Mouse (Mus musculus): Measurements from ENCODE around the gene Krcc1.

The Krcc1 gene

DNA sequence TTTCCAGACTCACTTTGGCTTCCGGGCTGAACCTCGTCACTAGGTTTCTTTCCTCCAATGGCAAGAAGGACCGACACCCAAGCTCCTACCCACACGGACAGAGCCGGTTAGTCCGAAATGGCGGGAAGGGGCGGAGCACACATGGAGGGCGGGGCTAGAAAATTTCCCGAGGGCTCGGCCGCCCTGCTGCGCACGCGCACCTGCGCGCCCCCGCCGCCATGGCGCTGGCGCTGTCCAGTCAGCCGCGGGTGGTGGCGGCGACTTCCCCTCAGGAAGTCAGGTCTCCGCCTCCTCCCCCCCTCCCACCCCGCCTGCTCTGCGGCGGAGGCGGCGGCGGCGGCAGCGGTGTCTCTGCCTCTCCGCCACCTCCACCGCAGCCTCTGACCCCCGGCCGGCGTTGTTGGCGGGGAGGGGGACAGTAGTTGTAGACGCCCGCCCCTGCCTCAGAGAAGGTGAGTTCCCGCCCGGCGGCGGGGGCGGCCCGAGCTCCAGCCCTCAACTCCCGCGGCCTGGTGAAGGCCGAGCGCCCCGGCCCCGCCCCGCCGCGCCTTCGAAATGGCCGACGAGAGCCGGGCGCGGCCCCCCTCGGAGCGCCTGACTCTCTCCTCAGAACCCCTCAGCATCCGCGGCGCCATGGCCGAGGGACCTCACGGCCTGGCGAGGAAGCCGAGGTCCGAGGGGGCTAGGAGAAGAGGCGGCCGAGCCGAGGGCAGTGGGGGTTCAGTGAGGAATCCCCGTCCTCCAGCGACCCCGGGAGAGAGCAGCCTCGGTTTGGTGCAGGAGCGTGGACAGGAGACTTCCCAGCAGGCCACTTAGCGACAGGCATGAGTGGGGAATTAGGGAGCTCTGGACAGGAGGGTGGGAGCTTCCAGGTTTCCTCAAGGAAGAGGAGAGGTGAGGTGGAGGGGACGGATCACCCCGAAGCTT is at the start of gene Krcc1:
Krcc1 (plus strand) TSS at position 289 of the 927 bp plus-strand sequence.
- peak; percentile 96 for DNase-seq (ENCODE audit: low read depth)

DNA sequence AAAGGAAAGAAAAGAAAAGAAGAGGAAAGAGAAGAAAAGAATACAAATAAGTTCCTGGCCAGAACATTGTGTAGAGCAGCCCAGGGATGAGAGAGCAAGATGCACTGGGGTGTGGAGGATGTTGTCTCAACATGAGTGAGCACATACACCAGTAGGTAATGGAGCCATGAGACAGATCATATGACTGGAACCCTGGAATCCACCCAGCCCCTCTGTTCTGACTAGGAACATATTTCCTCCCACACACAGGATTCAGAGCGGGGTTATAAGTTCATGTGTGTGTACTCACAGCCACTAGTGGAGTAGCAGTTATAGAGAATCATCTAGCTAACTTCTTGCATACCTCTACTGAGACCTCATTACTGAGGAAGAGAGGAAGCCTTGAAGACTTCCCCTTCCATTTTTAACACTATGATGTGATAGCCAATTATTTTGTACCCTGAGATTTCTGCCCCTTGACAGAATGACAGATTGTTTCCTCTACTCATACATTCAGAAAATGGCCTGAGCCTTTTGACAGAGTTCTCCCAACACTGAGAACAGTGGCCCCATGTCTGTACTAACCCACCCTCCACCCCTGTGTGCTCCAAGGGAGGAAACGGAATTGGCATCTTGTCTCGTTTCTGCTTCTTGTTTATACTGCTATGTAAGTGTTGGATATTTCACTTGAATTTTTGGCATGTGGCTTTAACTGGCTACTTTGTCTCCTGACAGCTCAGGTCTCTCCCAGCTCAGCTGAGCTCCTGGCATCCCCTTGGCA is 47.1 kb upstream of the Krcc1 start:
- DNase-seq (ENCODE audit: low read depth) = no peak

DNA sequence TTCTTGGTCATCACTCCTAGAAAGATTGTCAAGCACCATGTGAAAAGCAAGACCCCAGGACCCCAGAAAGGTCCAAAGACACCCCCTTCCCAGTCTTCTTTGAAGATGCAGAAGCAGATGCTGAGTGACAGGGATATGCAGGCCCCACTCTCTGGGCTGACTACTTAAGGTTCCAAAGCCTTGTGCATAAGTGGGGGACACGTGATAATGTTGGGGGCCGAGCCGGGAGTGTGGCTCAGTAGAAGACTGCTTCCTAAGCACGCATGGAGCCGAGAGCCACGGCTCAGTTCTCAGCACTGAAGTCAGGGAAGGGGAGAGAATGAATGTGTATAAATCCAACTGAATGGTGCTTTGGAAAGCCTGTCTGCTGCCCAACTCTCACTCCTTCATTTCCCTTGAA is 44.9 kb upstream of the Krcc1 start:
- no peak for DNase-seq (ENCODE audit: low read depth)

DNA sequence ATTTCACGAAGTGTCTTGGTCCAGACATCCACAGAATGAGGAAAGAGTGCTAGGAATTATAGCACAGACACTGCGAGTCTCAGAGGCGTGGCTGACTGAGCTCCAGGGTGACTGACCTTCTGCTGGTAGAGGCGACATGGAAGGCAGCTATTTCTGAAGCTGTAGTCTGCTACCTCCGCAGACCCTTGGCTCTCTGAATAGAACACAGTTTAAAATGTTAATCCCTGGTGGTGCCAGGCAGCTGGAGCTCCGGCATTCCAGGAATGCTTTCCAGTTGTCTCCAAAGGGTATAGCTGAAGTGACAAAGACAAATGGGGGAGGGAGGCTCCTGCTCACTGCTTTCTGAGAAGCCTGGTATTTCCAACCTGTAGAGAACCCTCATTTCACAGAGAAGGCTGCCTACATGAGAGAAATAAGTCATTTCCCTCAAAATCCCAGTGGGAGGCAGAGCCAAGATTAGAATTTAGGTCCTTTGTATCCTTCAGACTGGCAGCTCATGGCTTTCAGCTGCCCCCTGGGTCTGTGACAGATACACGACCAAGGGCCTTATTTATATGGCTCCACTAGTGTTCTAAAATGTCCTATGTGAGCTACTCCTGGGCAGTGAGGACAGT is 44.2 kb upstream of the Krcc1 start:
- no peak for DNase-seq (ENCODE audit: low read depth)

DNA sequence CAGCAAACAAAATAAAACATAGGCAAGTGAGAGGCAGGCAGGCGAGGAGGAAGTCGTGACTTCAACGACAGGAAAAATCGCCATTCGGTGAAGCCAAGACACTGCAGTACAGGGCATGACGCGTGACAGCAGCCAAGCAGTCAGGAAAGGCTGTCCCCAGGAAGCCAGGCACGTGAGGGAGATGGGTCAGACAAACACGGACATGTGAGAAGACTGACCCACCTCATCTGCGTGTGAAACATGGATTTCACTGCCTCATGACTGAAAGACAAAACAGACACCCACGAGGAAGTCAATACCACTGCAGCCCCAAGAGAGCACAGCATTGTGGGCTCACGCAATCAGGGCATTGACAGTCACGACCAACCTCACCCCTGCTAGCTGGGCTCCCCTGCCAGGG is 36.4 kb upstream of the Krcc1 start:
- DNase-seq (ENCODE audit: low read depth) = no peak

DNA sequence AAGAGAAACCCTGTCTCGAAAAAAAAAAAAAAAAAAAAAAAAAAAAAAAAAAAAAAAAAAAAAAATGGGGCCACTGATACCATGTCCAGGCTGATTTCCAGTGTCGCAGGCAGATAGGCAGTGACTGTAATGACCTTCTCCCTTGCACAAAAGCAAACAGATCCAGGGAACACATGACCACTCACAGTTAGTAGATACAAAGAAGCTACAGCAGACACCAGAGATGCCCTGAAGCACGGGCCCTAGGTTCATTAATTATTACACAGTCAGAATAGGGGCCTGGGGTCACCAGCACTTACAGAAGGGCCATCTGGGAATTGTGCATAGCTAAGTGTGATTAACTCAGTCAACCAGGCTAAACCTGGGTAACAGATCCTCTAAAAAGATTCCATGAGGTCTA is 35.5 kb upstream of the Krcc1 start:
- DNase-seq (ENCODE audit: low read depth) = no peak

DNA sequence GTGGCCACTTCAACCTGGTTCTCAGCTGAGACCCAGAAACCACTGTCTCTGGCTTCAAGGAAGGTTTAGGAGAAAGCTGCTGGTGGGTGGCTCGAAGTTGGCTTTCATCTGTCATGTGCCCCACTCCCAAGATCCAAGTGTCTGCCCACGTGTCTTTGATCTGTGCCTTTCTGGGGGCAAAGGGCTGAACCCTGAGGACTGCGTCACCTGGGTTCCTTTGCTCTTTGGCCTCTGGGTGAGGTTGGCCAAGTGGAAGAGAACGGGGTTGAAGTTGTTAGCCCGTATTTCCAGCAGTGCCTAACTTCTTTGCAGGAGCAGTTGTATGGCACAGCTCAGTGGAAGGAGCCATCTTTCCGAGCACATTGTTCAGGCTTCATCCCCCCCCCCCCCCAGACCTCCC is 35.0 kb upstream of the Krcc1 start:
- DNase-seq (ENCODE audit: low read depth) = no peak

DNA sequence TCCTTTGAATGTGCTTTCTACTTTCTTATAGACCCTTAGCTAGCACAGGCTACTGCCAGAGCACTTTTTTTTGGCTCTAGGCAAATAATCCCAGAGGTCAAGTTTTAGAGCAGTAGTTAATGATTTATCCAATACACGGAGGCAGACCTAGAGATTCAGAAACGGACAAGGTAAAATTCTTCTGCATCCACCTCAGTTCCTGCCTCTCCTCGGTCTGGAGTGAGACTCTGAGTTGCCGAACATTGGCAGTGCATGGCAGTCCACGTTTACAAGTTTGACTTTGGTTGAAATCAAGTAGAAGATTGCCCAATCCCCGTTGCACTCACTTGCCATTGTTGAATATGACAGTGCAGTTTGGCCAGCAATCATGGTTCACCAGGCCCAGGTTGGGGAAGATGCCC is 34.4 kb upstream of the Krcc1 start:
- DNase-seq (ENCODE audit: low read depth) = no peak

DNA sequence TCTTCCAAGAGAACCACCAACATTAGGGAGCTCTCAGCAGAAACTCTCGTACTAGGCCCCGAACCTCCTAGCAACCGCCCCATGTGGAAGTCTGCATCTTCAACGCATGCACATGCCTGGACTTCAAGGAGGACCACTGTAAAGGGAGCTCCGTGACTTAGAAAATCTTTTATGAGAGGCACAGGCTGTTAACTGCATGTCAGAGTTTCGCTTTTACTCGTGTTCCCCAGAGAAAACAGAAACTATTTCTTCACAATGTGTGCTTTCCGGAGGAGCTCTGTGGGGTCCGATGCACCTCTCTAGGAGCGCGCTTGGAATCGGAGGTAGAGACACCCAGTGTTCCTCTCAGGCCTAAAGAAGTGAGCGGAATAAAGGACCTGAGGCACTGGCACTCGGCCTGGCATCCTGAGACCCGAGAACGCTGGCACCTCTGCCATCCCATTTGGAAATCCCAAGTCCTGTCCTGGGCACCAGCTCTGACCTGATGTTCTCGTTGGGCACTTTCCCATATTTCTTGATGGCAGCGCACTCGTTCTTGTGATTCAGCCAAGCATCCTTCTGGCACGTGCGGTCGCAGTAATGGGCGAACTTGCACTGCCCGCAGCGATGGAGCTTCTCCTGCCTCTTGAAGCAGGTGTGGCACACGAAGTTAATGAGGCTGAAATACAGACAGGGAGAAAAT is 32.3 kb upstream of the Krcc1 start:
- no peak for DNase-seq (ENCODE audit: low read depth)

DNA sequence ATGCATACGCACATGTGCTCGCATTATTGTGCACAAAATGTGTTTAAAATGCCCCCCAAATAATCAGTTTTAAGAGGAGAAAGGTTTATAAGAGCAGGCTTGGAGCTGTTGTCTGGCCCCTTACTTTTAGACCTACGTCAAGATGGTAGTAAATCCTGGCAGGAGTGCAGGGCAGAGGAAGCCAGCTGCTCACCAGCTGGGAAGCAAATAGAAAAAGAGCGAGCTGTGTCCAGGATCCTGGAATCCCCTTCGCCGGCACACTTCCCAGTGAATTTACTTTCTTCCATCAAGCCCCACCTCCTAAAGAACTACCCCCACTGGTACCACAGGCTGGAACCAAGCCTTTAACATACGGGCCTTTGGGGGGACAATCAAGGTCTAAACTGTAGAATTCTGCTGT is 30.6 kb upstream of the Krcc1 start:
- DNase-seq (ENCODE audit: low read depth) = no peak

DNA sequence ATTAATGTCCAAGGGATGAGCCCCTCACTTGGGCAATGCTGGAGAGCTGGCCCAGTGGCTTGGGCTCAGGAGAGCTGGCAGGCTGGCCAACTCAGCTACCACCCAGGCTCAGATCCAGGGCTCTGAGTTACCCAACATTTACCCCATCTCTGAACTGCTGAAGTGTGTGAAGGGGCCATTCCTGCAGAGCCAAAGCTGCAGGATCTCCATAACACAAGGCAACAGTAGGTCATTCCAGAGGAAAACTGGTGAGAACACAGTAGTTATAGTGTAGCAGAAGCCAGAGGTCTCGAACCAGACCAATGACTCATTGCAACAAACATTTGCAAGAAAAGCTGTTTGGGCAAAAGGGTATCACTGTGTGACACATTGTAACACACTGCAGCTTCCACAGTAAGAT is 28.7 kb upstream of the Krcc1 start:
- no peak for DNase-seq (ENCODE audit: low read depth)

DNA sequence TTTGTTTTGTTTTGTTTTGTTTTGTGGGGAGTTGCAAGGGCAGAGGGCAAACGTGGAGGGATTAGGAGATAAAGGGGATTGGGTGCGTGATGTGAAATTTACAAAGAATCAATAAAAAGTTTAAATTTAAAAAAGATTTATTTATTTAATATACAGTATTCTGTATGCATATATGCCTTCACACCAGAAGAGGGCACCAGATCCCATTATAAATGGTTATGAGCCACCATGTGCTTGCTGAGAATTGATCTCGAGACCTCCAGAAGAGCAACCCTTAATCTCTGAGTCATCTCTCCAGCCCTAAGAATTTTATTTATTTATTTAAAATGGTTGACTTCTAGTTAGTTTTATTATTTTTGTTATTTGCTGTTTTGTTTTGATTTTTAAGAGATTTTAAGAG is 28.2 kb upstream of the Krcc1 start:
- no peak for DNase-seq (ENCODE audit: low read depth)

DNA sequence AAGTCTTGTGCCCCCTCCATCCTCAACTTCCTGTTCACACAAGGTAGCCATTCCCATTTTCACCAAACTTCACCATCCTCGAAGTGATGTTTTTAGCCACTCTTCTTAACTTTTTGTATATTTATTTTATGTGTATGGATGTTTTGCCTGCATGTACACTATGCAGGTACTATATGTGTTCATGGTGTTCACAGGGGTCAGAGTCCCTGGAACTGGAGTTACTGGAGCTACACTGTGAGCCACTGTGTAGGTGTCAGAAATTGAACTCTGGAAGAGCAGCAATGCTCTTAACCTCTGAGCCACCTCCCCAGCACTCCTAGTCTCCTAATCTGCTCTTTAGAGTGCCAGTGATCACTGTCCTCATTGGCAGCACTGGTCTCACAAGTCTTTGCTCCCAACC is 23.1 kb upstream of the Krcc1 start:
- no peak for DNase-seq (ENCODE audit: low read depth)

DNA sequence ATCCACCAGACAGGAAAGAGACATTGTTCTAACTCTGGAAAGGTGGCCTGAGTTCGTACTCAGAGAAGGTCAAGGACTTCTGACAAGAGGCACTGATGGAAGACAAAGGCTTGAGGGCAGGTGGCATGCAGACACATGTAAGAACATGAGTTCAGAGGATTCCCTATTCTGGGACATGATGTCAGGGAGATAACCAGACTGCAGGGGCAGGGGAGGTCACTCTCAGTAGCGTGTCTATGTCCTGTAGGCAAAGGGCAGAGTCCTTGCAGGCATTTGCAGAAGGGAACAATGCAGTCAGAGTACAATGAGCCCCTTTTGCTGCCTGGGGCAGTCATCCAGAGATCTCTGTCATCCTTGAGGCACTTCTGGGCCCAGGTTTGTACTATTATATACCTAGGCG is 21.9 kb upstream of the Krcc1 start:
- DNase-seq (ENCODE audit: low read depth) = no peak

DNA sequence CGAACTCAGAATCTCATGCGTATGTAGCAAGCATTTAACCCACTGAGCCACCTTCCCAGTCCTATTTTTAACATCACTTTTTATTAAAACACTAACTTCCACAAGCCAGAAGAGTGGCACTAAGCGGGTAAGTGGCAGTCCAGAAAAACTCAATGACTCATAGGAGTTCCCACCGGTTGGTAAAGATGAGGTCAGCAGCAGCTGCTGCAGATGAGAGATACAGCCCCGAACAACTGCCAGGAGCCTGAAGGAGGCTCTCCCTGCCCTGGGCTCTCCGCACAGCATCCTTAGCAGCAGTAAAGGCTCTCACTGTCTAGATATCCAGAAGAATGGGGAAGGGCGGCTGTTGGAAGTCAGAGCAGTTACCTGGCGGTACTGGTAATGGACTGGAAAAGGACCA is 20.5 kb upstream of the Krcc1 start:
- DNase-seq (ENCODE audit: low read depth) = no peak

DNA sequence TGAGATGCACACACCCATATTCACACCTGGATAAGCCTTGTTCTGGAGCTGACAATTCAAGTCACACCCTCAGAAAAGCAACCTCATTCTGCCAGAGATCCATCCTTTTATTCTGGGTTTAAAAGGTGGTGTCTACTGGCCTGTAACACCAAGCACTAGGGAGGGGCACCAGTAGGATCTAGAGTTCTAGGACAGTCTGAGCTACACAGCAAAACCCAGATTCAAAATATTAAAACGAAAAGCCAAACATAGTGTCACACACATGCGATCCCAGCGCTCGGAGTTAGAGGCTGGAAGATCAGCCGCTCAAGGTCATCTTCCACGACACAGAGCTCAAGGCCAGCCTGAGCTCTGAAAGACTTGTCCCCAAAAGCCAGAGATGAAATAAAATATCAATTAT is 17.0 kb upstream of the Krcc1 start:
- no peak for DNase-seq (ENCODE audit: low read depth)

DNA sequence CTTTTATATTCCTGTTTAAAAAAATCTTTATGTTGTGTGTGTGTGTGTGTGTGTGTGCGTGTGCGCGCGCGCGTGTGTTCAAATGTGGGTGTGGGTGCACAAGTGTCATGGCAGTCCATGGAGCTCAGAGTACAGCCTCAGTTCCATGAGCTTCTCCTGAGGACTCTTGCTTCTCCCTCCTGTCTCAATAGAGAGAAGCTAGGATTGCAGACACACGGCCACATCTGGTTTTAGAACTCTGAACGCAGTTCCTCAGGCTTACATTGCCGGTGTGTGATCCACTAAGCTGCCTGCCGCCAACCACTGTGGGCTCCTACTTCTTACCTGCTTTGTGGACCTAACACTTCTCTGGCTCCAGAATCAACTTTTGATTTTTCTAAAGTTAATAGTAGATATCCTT is 15.3 kb upstream of the Krcc1 start:
- no peak for DNase-seq (ENCODE audit: low read depth)

DNA sequence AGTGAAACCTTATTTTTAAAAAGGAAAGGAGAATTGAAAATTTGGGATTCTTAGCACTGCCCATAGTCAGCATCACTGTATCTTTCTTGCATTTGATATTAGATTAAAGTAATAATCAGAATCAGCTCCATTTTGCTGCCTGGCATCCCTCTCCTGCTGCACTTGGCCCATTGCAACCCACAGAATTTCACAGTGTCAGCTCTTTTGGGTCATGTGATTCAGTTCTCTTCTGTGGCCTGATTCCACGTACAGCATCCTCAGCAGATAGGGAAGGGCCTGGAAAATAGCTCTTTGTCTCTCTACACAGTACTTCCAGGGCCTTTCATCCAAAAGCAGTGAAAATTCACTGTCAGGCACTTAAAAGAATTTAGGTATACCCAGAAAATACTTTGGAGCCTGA is 14.1 kb upstream of the Krcc1 start:
- DNase-seq (ENCODE audit: low read depth) = no peak

DNA sequence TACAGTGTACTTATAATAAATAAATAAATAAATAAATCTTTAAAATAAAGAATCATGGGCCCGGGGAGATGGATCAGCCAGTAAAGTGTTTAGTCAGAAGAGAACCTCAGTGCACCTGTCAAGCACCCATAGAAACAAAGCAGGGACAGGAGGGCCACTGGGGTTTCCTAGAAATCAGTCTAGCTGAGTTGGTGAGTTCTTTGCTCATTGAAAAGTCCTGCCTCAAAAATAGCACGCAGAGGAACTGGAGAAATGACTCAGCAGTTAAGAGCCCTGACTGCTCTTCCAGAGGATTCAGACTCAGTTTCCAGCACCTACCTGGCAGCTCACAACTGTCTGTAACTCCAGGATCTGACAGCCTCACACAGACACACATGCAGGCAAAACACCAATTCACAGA is 12.9 kb upstream of the Krcc1 start:
- DNase-seq (ENCODE audit: low read depth) = no peak

DNA sequence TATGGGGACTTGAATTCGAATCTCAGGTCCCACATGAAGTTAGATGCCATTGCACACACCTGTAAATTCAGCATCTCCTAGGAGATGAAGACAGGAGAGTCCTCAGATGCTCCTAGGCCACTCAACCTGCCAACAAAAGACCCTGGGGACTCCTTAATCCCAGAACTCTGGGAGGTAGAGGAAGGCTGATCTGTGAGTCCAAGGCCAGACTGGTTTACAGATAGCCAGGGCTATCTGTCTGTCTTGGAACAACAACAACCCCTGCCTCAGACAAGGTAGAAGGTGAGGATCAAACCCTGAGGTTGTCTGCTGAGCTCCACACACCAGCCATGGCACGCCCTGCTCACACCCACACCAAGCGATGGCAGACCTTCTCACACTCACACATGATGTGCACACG is 12.3 kb upstream of the Krcc1 start:
- DNase-seq (ENCODE audit: low read depth) = no peak

DNA sequence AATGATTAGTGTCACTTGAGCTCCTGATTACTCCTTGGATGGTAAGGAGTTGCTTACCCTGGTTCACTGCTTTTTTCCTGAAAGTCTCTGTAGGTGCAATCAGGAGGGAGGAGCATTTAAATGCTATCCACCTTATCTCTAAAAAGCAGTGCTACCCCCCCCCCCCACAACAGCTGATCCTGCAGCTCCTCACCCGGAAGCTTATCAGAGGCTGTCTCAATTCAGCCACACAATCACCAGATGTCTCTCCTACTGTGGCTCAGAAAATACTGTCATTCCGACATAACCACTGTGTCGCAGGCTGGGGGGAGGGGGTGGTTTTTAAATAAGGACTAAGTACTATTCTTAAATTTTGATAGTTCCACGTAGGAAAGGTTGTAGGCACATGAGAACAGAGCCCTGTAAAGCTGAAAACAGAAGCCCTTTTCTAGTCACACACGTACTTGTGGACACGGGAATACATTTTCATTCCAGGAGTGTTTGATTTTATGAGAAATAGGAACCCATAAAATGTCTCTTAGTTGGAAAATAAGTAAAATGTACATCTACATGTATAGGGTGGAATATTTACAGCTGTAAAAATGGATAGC is 11.3 kb upstream of the Krcc1 start:
- DNase-seq (ENCODE audit: low read depth) = no peak

DNA sequence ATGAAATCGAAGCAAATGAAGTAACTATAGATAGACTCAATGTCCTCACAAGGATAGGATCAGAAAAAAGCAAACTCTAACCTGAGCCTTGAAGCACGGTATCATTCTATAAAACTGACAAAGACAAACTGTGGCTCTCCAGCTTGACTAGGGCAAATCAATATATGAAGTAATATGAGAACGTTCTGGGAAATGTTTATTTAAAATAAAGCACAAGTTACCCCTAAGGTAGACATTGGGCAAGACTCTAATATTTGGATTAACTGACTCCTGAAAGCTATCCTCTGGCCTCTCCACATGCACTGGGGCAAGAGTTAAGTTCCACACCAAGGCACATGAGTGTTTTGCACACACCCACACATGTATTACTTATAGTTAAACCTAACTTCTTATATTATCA is 10.4 kb upstream of the Krcc1 start:
- DNase-seq (ENCODE audit: low read depth) = no peak

Data from fibroblast of lung, adult 2 months (primary cell).